Mouse (Mus musculus): ENCODE data around the gene Ttc14. TPM values are rescaled to one million over a fixed set of nuclear protein-coding genes. Genes with fewer than 3 reads are reported as not detected.

Gene Ttc14
- 10 to 100 TPM; 13.6 to 19.4 TPM for total RNA-seq (2021)
- long read RNA-seq, experiment 1, full-length matches to known transcripts = 10 of 21 reads
- long read RNA-seq, experiment 1, partial matches to known transcripts = 4 of 21 reads
- long read RNA-seq, experiment 1, other reads (novel, unspliced or antisense) = 7 of 21 reads
- long read RNA-seq, experiment 2, full-length matches to known transcripts = 12 of 17 reads
- long read RNA-seq, experiment 2, partial matches to known transcripts = 0 of 17 reads
- long read RNA-seq, experiment 2, other reads (novel, unspliced or antisense) = 5 of 17 reads

GRCm38 (mm10) chr3:33799617-33800512, at the start of gene Ttc14:
TSS of gene Ttc14 (plus strand) at chr3:33799832.
- DNase-seq = peak; percentile 99

GRCm38 (mm10) chr3:33790975-33791374, 8.7 kb upstream of the Ttc14 start:
- DNase-seq = no peak

GRCm38 (mm10) chr3:33800513-33800820, 835 bp downstream of the Ttc14 start:
- no peak for DNase-seq

GRCm38 (mm10) chr3:33807151-33807550, 7.5 kb downstream of the Ttc14 start:
- no peak for DNase-seq

- DNase-seq = peak; percentile 34
Measured at GRCm38 (mm10) chr3:33824135-33824946, 24.7 kb downstream of the Ttc14 start.

GRCm38 (mm10) chr3:33832351-33832750, 32.7 kb downstream of the Ttc14 start:
- DNase-seq = no peak

GRCm38 (mm10) chr3:33836576-33836975, 36.9 kb downstream of the Ttc14 start:
- DNase-seq = no peak

- DNase-seq = no peak
Measured at GRCm38 (mm10) chr3:33838877-33839276, 39.2 kb downstream of the Ttc14 start.

- peak; percentile 59 for DNase-seq
Measured at GRCm38 (mm10) chr3:33843801-33844632, 44.4 kb downstream of the Ttc14 start, which contains the start of gene Ccdc39. TSS of gene Ccdc39 (minus strand) at chr3:33844310.

- DNase-seq = no peak
Measured at GRCm38 (mm10) chr3:33846639-33847038, 47.0 kb downstream of the Ttc14 start.

GRCm38 (mm10) chr3:33850856-33851255, 51.2 kb downstream of the Ttc14 start:
- DNase-seq = no peak

GRCm38 (mm10) chr3:33853062-33853461, 53.4 kb downstream of the Ttc14 start:
- no peak for DNase-seq

- no peak for DNase-seq
Measured at GRCm38 (mm10) chr3:33858939-33859338, 59.3 kb downstream of the Ttc14 start.

- DNase-seq = no peak
Measured at GRCm38 (mm10) chr3:33864000-33864540, 64.4 kb downstream of the Ttc14 start.

Other genes starting within 250 kb of the Ttc14 start
- under 1 TPM; 0.21 to 0.68 TPM for gene Ccdc39, start 44.5 kb downstream of the Ttc14 start, total RNA-seq (2021)
- gene Fxr1, start 220.1 kb downstream of the Ttc14 start, total RNA-seq (2021) = 100 to 1,000 TPM; 419 to 429 TPM

Data from gastrocnemius, postnatal 10 days (tissue).